Mouse (Mus musculus): ENCODE data around the gene Scube3.

The Scube3 gene

GRCm38 (mm10) chr17:28101902-28102319 lies 40.0 kb upstream of the Scube3 start:
- peaks cover 13% of the 10 kb centered on the region for H3K27me3 ChIP-seq (ENCODE audit: insufficient read depth, low read length)
- H3K36me3 ChIP-seq (ENCODE audit: insufficient read depth, low read length): no peaks in the 10 kb centered on the region
- H3K4me1 ChIP-seq (replicated peaks; ENCODE audit: low read depth, low read length): peaks cover 71% of the 10 kb centered on the region
- no peak overlapping the region for H3K4me3 ChIP-seq (replicated peaks; ENCODE audit: low read length)
- no peaks in the 10 kb centered on the region for H3K9me3 ChIP-seq (ENCODE audit: low read length)
- TF ChIP-seq POU5F1 (IDR thresholded peaks at IDR 0.05; ENCODE audit: borderline replicate concordance, low read length): no peak
- no peak for TF ChIP-seq CTCF (conservative IDR thresholded peaks at IDR 0.05; ENCODE audit: low read length)
- TF ChIP-seq NANOG (IDR thresholded peaks at IDR 0.05; ENCODE audit: borderline replicate concordance, low read length): no peak

GRCm38 (mm10) chr17:28104416-28104815 lies 37.5 kb upstream of the Scube3 start:
- H3K27me3 ChIP-seq (ENCODE audit: insufficient read depth, low read length): peaks cover 13% of the 10 kb centered on the region
- H3K4me3 ChIP-seq (replicated peaks; ENCODE audit: low read length): peak overlapping the region; percentile 52
- H3K4me1 ChIP-seq (replicated peaks; ENCODE audit: low read depth, low read length): peaks cover 54% of the 10 kb centered on the region
- TF ChIP-seq POU5F1 (IDR thresholded peaks at IDR 0.05; ENCODE audit: borderline replicate concordance, low read length) (no peak), CTCF (conservative IDR thresholded peaks at IDR 0.05; ENCODE audit: low read length) (no peak), NANOG (IDR thresholded peaks at IDR 0.05; ENCODE audit: borderline replicate concordance, low read length) (no peak)
- no peaks in the 10 kb centered on the region for H3K36me3 ChIP-seq (ENCODE audit: insufficient read depth, low read length)
- no peaks in the 10 kb centered on the region for H3K9me3 ChIP-seq (ENCODE audit: low read length)

- no peaks in the 10 kb centered on the region for H3K36me3 ChIP-seq (ENCODE audit: insufficient read depth, low read length)
- peaks cover 43% of the 10 kb centered on the region for H3K4me1 ChIP-seq (replicated peaks; ENCODE audit: low read depth, low read length)
- TF ChIP-seq CTCF (conservative IDR thresholded peaks at IDR 0.05; ENCODE audit: low read length): peak; percentile 99
- no peak for TF ChIP-seq POU5F1 (IDR thresholded peaks at IDR 0.05; ENCODE audit: borderline replicate concordance, low read length)
- no peak overlapping the region for H3K4me3 ChIP-seq (replicated peaks; ENCODE audit: low read length)
- peaks cover 18% of the 10 kb centered on the region for H3K27me3 ChIP-seq (ENCODE audit: insufficient read depth, low read length)
- no peaks in the 10 kb centered on the region for H3K9me3 ChIP-seq (ENCODE audit: low read length)
Observed at GRCm38 (mm10) chr17:28106352-28106751, 35.6 kb upstream of the Scube3 start.

- Histone ChIP-seq H3K4me1 (replicated peaks; ENCODE audit: low read depth, low read length) (peaks cover 43% of the 10 kb centered on the region), H3K4me3 (replicated peaks; ENCODE audit: low read length) (peak overlapping the region; percentile 23; the same call in 1 of the 2 replicates), H3K27me3 (ENCODE audit: insufficient read depth, low read length) (peaks cover 18% of the 10 kb centered on the region), H3K9me3 (ENCODE audit: low read length) (no peaks in the 10 kb centered on the region), H3K36me3 (ENCODE audit: insufficient read depth, low read length) (no peaks in the 10 kb centered on the region)
- no peak for TF ChIP-seq CTCF (conservative IDR thresholded peaks at IDR 0.05; ENCODE audit: low read length)
- no peak for TF ChIP-seq NANOG (IDR thresholded peaks at IDR 0.05; ENCODE audit: borderline replicate concordance, low read length)
- no peak for TF ChIP-seq POU5F1 (IDR thresholded peaks at IDR 0.05; ENCODE audit: borderline replicate concordance, low read length)
Observed at GRCm38 (mm10) chr17:28107275-28107674, 34.7 kb upstream of the Scube3 start.

GRCm38 (mm10) chr17:28112266-28112665 lies 29.7 kb upstream of the Scube3 start:
- Histone ChIP-seq H3K4me3 (replicated peaks; ENCODE audit: low read length) (no peak overlapping the region), H3K9me3 (ENCODE audit: low read length) (no peaks in the 10 kb centered on the region), H3K36me3 (ENCODE audit: insufficient read depth, low read length) (no peaks in the 10 kb centered on the region), H3K4me1 (replicated peaks; ENCODE audit: low read depth, low read length) (peaks cover 16% of the 10 kb centered on the region), H3K27me3 (ENCODE audit: insufficient read depth, low read length) (peaks cover 6% of the 10 kb centered on the region; the same call in 1 of the 2 replicates)
- no peak for TF ChIP-seq POU5F1 (IDR thresholded peaks at IDR 0.05; ENCODE audit: borderline replicate concordance, low read length)

- no peaks in the 10 kb centered on the region for H3K9me3 ChIP-seq (ENCODE audit: low read length)
- H3K4me1 ChIP-seq (replicated peaks; ENCODE audit: low read depth, low read length): peaks cover 13% of the 10 kb centered on the region
- peaks cover under 1% of the 10 kb centered on the region; the same call in 1 of the 2 replicates for H3K27me3 ChIP-seq (ENCODE audit: insufficient read depth, low read length)
- H3K36me3 ChIP-seq (ENCODE audit: insufficient read depth, low read length): no peaks in the 10 kb centered on the region
- no peak overlapping the region for H3K4me3 ChIP-seq (replicated peaks; ENCODE audit: low read length)
- TF ChIP-seq NANOG (IDR thresholded peaks at IDR 0.05; ENCODE audit: borderline replicate concordance, low read length): no peak
Observed at GRCm38 (mm10) chr17:28116335-28116734, 25.6 kb upstream of the Scube3 start.

GRCm38 (mm10) chr17:28117451-28118209 lies 24.3 kb upstream of the Scube3 start:
- peaks cover 15% of the 10 kb centered on the region for H3K4me1 ChIP-seq (replicated peaks; ENCODE audit: low read depth, low read length)
- no peak overlapping the region for H3K4me3 ChIP-seq (replicated peaks; ENCODE audit: low read length)
- H3K36me3 ChIP-seq (ENCODE audit: insufficient read depth, low read length): no peaks in the 10 kb centered on the region
- TF ChIP-seq NANOG (IDR thresholded peaks at IDR 0.05; ENCODE audit: borderline replicate concordance, low read length) (no peak), POU5F1 (IDR thresholded peaks at IDR 0.05; ENCODE audit: borderline replicate concordance, low read length) (no peak), CTCF (conservative IDR thresholded peaks at IDR 0.05; ENCODE audit: low read length) (no peak)
- no peaks in the 10 kb centered on the region; the same call in 1 of the 2 replicates for H3K27me3 ChIP-seq (ENCODE audit: insufficient read depth, low read length)
- H3K9me3 ChIP-seq (ENCODE audit: low read length): no peaks in the 10 kb centered on the region

- Histone ChIP-seq H3K4me1 (replicated peaks; ENCODE audit: low read depth, low read length) (peaks cover 26% of the 10 kb centered on the region), H3K36me3 (ENCODE audit: insufficient read depth, low read length) (no peaks in the 10 kb centered on the region), H3K4me3 (replicated peaks; ENCODE audit: low read length) (no peak overlapping the region), H3K27me3 (ENCODE audit: insufficient read depth, low read length) (peaks cover 4% of the 10 kb centered on the region; the same call in 1 of the 2 replicates), H3K9me3 (ENCODE audit: low read length) (no peaks in the 10 kb centered on the region)
- no peak for TF ChIP-seq CTCF (conservative IDR thresholded peaks at IDR 0.05; ENCODE audit: low read length)
- TF ChIP-seq POU5F1 (IDR thresholded peaks at IDR 0.05; ENCODE audit: borderline replicate concordance, low read length): no peak
- TF ChIP-seq NANOG (IDR thresholded peaks at IDR 0.05; ENCODE audit: borderline replicate concordance, low read length): no peak
Observed at GRCm38 (mm10) chr17:28120460-28120859, 21.5 kb upstream of the Scube3 start.

GRCm38 (mm10) chr17:28122949-28123348 lies 19.0 kb upstream of the Scube3 start:
- Histone ChIP-seq H3K27me3 (ENCODE audit: insufficient read depth, low read length) (peaks cover 4% of the 10 kb centered on the region; the same call in 1 of the 2 replicates), H3K4me1 (replicated peaks; ENCODE audit: low read depth, low read length) (peaks cover 29% of the 10 kb centered on the region), H3K9me3 (ENCODE audit: low read length) (no peaks in the 10 kb centered on the region), H3K4me3 (replicated peaks; ENCODE audit: low read length) (no peak overlapping the region), H3K36me3 (ENCODE audit: insufficient read depth, low read length) (no peaks in the 10 kb centered on the region)
- no peak for TF ChIP-seq NANOG (IDR thresholded peaks at IDR 0.05; ENCODE audit: borderline replicate concordance, low read length)
- TF ChIP-seq CTCF (conservative IDR thresholded peaks at IDR 0.05; ENCODE audit: low read length): no peak
- TF ChIP-seq POU5F1 (IDR thresholded peaks at IDR 0.05; ENCODE audit: borderline replicate concordance, low read length): no peak

All from E14TG2a.4 (cell line).